Mouse (Mus musculus) midbrain, postnatal 0 days (tissue): ENCODE results near the gene Ranbp3. TPM values are rescaled to one million over a fixed set of nuclear protein-coding genes. Genes with fewer than 3 reads are reported as not detected.

Source experiments
- ATAC-seq: fragments of 200-750 bp; cut with Nextera tagmentation; 2 replicates; pipeline ENCODE4 v1.8.0; 2017; ENCODE audit warnings: moderate number of reproducible peaks, mild to moderate bottlenecking, moderate TSS enrichment, moderate library complexity; ENCODE audit not compliant: low FRiP score
- DNase-seq: peaks from one replicate; pipeline ENCODE4 v3.0.0-alpha.2; 2015; ENCODE audit warnings: low spot score
- H3K27ac ChIP-seq: fragments of 300-500 bp; sonication (generic); 2 replicates; pipeline ENCODE4 v1.5.1; 2014; ENCODE audit warnings: low read depth, mild to moderate bottlenecking, low read length, mixed read lengths
- H3K27me3 ChIP-seq: fragments of 300-500 bp; sonication (generic); 2 replicates; pipeline ENCODE4 v1.6.1; 2014; ENCODE audit warnings: low read length, control low read depth, mixed read lengths; ENCODE audit not compliant: insufficient read depth
- H3K36me3 ChIP-seq: fragments of 300-500 bp; sonication (generic); 2 replicates; pipeline ENCODE4 v1.6.1; 2014; ENCODE audit warnings: low read length, control low read depth, mixed read lengths; ENCODE audit not compliant: insufficient read depth
- H3K4me1 ChIP-seq: fragments of 300-500 bp; sonication (generic); 2 replicates; pipeline ENCODE4 v1.6.1; 2014; ENCODE audit warnings: mild to moderate bottlenecking, control low read depth, antibody characterized with exemption, low read length, mixed read lengths; ENCODE audit not compliant: insufficient read depth
- H3K4me2 ChIP-seq: fragments of 300-500 bp; sonication (generic); 2 replicates; pipeline ENCODE4 v1.6.1; 2014; ENCODE audit warnings: low read depth, mild to moderate bottlenecking, low read length, mixed read lengths; ENCODE audit not compliant: poor library complexity, severe bottlenecking
- H3K4me3 ChIP-seq: fragments of 300-500 bp; sonication (generic); 2 replicates; pipeline ENCODE4 v1.5.1; 2014; ENCODE audit warnings: low read depth, mild to moderate bottlenecking, low read length, moderate library complexity
- H3K9ac ChIP-seq: fragments of 300-500 bp; sonication (generic); replicated peaks from 2 replicates; pipeline ENCODE4 v1.6.1; 2014; ENCODE audit warnings: mild to moderate bottlenecking, low read length, moderate library complexity, mixed read lengths; ENCODE audit not compliant: poor library complexity, severe bottlenecking
- H3K9me3 ChIP-seq: fragments of 300-500 bp; sonication (generic); 2 replicates; pipeline ENCODE4 v1.6.1; 2016; ENCODE audit warnings: low read length, control low read depth
- CTCF ChIP-seq: IDR thresholded peaks from 2 replicates; pipeline ENCODE4 v1.5.1; 2016; ENCODE audit warnings: antibody characterized with exemption, mild to moderate bottlenecking
- WGBS: fragments of 180-500 bp; shearing (Covaris S2); extraction: QIAGEN DNeasy Blood & Tissue Kit; methylation state at CpG from one replicate; pipeline ENCODE4 v1.1.7; 2014; 5-methylcytosine and 5-hydroxymethylcytosine counted together
- polyA plus RNA-seq: library from polyadenylated mRNA; unstranded; fragments of >200 nt; fragmentation: Nextera tagmentation; extraction: Ambion mirVana; gene quantifications from 2 replicates; pipeline ENCODE4 v1.2.1, GENCODE M21; 2015
- total RNA-seq: library from RNA; depleted of rRNA; stranded (reverse); fragments of >200 nt; gene quantifications from 2 replicates; pipeline ENCODE4 v1.2.3, GENCODE M21; 2014

Ranbp3 gene
- total and polyA plus RNA-seq, 2 experiments from 2014 or later: 96.0 to 136 TPM

DNA sequence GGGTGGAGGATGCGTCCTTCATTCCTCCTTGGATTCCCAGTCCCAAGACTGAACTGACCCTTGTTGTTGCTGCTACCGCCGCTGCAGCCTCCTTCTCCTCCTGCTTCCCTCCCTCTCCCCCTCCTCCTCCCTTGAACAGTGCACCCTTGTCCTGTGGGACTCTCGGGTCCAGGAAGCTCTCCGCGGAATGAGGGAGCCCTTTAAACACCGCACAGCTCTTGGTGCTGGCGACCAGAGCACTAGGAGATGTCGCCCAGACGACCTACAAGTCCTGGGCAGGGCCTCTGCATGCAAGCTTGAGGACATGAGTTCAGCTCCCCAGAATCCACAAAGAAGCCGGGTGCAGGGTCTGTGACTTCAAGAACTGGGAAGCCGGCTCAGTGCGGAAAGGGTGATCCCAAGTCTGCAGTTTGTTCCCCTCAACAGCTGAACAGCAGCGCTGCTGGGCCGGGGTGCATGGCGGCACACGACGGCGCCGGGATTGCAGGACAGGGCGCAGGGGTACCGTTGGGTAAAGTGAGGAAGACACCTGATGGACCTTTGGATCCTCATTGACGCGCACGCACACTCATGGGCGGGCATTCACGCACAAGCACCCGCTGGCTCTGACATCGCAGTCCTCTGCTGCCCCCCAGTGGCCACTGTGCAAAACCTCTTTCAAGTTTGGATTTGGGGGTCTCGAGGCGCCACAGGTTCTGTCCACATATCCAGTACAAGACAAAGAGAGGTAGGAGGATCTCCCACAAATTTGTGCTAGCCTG, 4.5 kb upstream of the Ranbp3 start:
- Histone ChIP-seq H3K36me3 (no peaks in the 10 kb centered on the region), H3K9ac (peak overlapping the region; percentile 9; the same call in 1 of the 2 replicates), H3K4me3 (peak overlapping the region; percentile 31), H3K27ac (no peak overlapping the region), H3K9me3 (no peaks in the 10 kb centered on the region), H3K4me1 (no peaks in the 10 kb centered on the region), H3K27me3 (no peaks in the 10 kb centered on the region), H3K4me2 (peak overlapping the region; percentile 59)
- WGBS: 4% methylated on average over 31 of the region's 31 CpGs
- peak; percentile 91 for DNase-seq
- TF ChIP-seq CTCF: peak; percentile 96
- ATAC-seq: peak; percentile 11; the same call in 1 of the 2 replicates

DNA sequence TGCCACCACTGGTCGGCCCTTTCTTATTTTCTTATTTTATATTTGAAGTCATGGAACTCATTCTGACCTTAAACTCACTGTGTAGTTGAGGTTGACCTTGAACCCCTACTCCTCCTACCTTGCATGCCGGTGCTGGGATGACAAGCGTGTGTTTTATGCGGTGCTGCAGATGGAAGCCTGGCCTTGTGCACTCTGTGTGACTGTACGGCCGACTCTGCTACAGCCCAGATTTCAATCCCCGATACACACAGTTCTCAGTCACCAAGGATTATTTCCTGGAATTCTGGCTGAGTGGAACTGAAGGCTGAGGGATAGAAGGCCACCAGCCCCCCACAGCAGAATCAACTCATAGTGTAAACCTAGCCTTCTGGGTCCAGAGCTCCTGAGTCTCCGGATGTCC, 3.3 kb upstream of the Ranbp3 start:
- Histone ChIP-seq H3K27ac (no peak overlapping the region), H3K9me3 (no peaks in the 10 kb centered on the region), H3K36me3 (no peaks in the 10 kb centered on the region), H3K4me3 (no peak overlapping the region), H3K4me2 (no peak overlapping the region), H3K9ac (no peak overlapping the region), H3K4me1 (peaks cover 3% of the 10 kb centered on the region; the same call in 1 of the 2 replicates), H3K27me3 (no peaks in the 10 kb centered on the region)
- ATAC-seq (no peak), DNase-seq (no peak)
- WGBS: 82% methylated on average over 8 of the region's 8 CpGs
- TF ChIP-seq CTCF: no peak

DNA sequence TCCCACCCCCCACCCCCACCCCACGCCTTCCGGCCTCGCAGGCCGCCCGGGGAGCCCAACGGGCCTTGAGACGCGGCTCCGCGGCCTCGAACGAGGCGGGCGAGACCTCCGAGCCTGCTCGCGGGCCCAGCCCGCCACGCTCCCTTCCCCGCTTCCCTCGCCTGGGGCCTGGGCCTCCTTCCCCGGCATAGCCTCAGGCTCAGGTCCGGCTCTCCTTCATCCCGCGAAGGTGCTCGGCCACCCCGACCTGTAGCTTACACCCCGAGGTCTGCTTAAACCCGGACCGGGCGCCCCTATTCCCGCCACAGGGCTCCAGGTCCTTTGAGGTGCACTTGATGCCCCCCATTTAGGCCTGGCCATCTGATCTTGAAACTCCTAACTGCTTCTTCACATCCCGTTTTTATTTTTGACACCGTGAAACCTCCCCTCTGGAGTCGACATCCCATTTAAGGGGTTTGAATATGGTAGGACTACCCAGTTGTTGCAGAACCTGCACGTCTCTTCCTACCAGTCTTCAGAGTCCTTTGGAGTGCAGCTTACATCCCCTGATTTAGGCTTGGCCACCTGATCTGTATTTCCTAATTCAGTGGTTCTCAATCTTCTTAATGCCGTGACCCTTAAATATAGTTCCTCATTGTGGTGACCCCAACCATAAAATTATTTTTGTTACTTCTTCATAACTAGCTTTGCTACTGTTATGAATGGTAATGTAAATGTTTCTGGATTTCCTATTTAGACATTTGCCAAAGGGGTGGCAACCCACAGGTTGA, 738 bp downstream of the Ranbp3 start:
- peaks cover 12% of the 10 kb centered on the region; the same call in 1 of the 2 replicates for H3K4me1 ChIP-seq
- H3K9ac ChIP-seq: peak overlapping the region; percentile 96
- peak overlapping the region; percentile 84 for H3K27ac ChIP-seq
- no peak for TF ChIP-seq CTCF
- WGBS: 2% methylated on average over 36 of the region's 37 CpGs
- peaks cover 5% of the 10 kb centered on the region for H3K36me3 ChIP-seq
- H3K4me3 ChIP-seq: peak overlapping the region; percentile 86
- ATAC-seq (no peak; the same call in 1 of the 2 replicates), DNase-seq (no peak)
- no peaks in the 10 kb centered on the region for H3K9me3 ChIP-seq
- peak overlapping the region; percentile 56 for H3K4me2 ChIP-seq
- H3K27me3 ChIP-seq: no peaks in the 10 kb centered on the region

DNA sequence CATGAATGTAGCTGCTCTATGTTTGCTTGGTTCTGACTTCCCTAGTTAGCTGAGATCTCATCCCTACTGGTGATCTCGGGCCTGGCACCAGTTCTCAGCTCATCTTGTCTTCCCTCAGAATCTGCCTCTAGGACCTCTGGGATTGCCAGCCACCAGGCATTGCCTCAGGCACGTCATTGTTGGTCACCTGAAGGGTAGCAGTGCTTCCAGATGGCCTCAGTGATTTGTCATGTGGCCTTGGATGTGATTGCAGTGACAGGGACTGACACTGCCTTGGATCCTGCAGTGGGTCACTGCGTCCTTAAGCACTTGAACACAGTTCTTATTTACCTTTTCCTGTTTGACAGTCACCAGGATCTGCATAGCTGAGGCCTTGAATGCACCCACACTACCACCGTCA, 8.7 kb downstream of the Ranbp3 start:
- peaks cover 22% of the 10 kb centered on the region for H3K36me3 ChIP-seq
- no peaks in the 10 kb centered on the region for H3K27me3 ChIP-seq
- no peak overlapping the region for H3K9ac ChIP-seq
- no peak for TF ChIP-seq CTCF
- no peak overlapping the region for H3K27ac ChIP-seq
- peaks cover 7% of the 10 kb centered on the region; the same call in 1 of the 2 replicates for H3K4me1 ChIP-seq
- no peak overlapping the region for H3K4me3 ChIP-seq
- DNase-seq: no peak
- no peak overlapping the region for H3K4me2 ChIP-seq
- no peak for ATAC-seq
- 85% methylated on average over 4 of the region's 4 CpGs for WGBS
- no peaks in the 10 kb centered on the region for H3K9me3 ChIP-seq

DNA sequence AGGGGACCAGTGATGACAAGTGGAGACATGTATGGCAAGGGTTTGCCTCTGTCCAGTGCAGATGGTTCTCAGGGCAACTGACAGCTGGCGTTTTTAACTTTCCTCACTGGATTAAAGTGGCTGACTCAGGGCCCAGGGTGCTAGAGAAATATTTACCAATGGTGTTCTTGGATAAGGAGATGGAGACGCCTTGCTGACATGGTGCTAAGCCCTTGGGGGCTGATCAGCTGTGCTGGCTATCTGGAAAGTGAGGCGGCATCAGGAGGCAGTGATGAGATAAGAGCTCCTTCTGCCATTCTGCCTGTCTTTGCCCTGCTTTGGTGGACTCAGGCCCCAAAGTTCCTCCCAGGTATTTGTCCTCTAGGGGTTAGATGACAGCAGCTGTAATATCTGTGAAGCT, 9.8 kb downstream of the Ranbp3 start:
- peaks cover 28% of the 10 kb centered on the region for H3K36me3 ChIP-seq
- no peaks in the 10 kb centered on the region for H3K9me3 ChIP-seq
- no peak overlapping the region for H3K9ac ChIP-seq
- no peaks in the 10 kb centered on the region for H3K4me1 ChIP-seq
- no peak overlapping the region for H3K4me3 ChIP-seq
- H3K4me2 ChIP-seq: no peak overlapping the region
- H3K27me3 ChIP-seq: no peaks in the 10 kb centered on the region
- DNase-seq (no peak), ATAC-seq (no peak)
- H3K27ac ChIP-seq: no peak overlapping the region
- 85% methylated on average over 3 of the region's 3 CpGs for WGBS
- no peak for TF ChIP-seq CTCF

DNA sequence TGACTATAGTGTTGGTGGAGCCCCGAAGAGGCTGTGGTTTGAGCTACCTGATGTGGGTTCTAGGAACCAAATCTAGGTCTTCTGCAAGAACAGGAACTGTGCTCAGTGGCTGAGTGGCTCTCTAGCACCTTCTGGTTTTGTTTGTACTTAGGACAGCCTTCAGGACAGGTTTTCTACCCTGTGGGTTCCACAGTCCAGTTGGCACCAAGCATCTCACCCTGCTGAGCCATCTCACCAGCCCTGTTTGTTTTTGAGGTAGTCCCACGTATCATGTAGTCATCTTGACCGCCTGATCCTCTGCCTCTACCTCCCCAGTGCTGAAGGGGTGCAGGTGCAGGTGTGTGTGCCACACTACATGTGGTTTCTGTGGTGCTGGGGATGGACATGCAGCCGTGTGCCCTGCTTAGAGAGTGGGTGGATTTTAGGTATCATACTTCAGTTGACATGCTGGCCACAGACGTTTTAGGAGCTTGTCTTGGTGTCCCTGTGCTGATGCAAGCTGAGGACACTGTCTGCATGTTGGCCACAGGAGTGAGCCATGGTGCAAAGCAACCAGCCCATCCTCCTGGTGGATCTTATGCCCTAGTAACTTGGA, 10.5 kb downstream of the Ranbp3 start:
- peaks cover 32% of the 10 kb centered on the region for H3K36me3 ChIP-seq
- H3K4me1 ChIP-seq: no peaks in the 10 kb centered on the region
- no peak overlapping the region for H3K4me2 ChIP-seq
- H3K27me3 ChIP-seq: no peaks in the 10 kb centered on the region
- ATAC-seq (no peak), DNase-seq (no peak)
- H3K9me3 ChIP-seq: no peaks in the 10 kb centered on the region
- no peak overlapping the region for H3K9ac ChIP-seq
- H3K4me3 ChIP-seq: no peak overlapping the region
- no peak for TF ChIP-seq CTCF
- WGBS: 83% methylated on average over 5 of the region's 5 CpGs
- H3K27ac ChIP-seq: no peak overlapping the region
